Mouse (Mus musculus): Measurements from ENCODE around the gene Mrpl55. TPM values are rescaled to one million over a fixed set of nuclear protein-coding genes. Genes with fewer than 3 reads are reported as not detected.
"Not testable (repeated sequence)": the region's sequence is repeated elsewhere in the genome, so short reads cannot be mapped to it uniquely, and the experiment has no call there.

Gene Mrpl55
- polyA plus RNA-seq, 1 experiment from 2014 or later, result 91.1 TPM

- WGBS, result 40% methylated on average over 16 of the region's 16 CpGs
- no peaks in the 10 kb centered on the region for H3K27me3 ChIP-seq (replicated peaks)
- no peak; the same call in 1 of the 2 replicates for ATAC-seq (ENCODE audit: low FRiP score, low read depth)
- peak overlapping the region; percentile 83 for H3K4me3 ChIP-seq
- peak overlapping the region; percentile 93 for H3K4me2 ChIP-seq (replicated peaks)
- H3K9ac ChIP-seq, result peak overlapping the region; percentile 81
- H3K27ac ChIP-seq, result no peak overlapping the region
- peaks cover 30% of the 10 kb centered on the region for H3K36me3 ChIP-seq
- no peaks in the 10 kb centered on the region for H3K9me3 ChIP-seq
- H3K4me1 ChIP-seq, result peaks cover 16% of the 10 kb centered on the region
Observed at GRCm38 (mm10) chr11:59201216-59202002, 877 bp upstream of the Mrpl55 start.

GRCm38 (mm10) chr11:59208153-59208831, 6.0 kb downstream of the Mrpl55 start, which contains the start of gene 2310033P09Rik:
2310033P09Rik (plus strand) TSS chr11:59208321.
- Histone ChIP-seq H3K9me3 (no peaks in the 10 kb centered on the region), H3K27ac (peak within 1 kb of the TSS; percentile 75; the same call in 1 of the 2 replicates), H3K4me2 (replicated peaks) (peak within 1 kb of the TSS; percentile 91), H3K9ac (peak within 1 kb of the TSS; percentile 83), H3K4me1 (peaks cover 13% of the 10 kb centered on the region), H3K36me3 (peaks cover 62% of the 10 kb centered on the region), H3K4me3 (peak within 1 kb of the TSS; percentile 89), H3K27me3 (replicated peaks) (no peaks in the 10 kb centered on the region)
- ATAC-seq (ENCODE audit: low FRiP score, low read depth), result peak; percentile 81
- WGBS, result under 1% methylated on average over 67 of the region's 67 CpGs

- Histone ChIP-seq H3K4me3 (peak overlapping the region; percentile 89), H3K9ac (peak overlapping the region; percentile 83), H3K36me3 (peaks cover 65% of the 10 kb centered on the region), H3K4me2 (replicated peaks) (peak overlapping the region; percentile 91), H3K9me3 (no peaks in the 10 kb centered on the region), H3K4me1 (peaks cover 13% of the 10 kb centered on the region), H3K27me3 (replicated peaks) (no peaks in the 10 kb centered on the region), H3K27ac (0 out of 2 replicates have a peak overlapping the region, but pooled peaks have one; percentile 75)
- ATAC-seq (ENCODE audit: low FRiP score, low read depth), result peak; percentile 67
- WGBS, result 10% methylated on average over 18 of the region's 18 CpGs
Observed at GRCm38 (mm10) chr11:59209003-59209441, 6.7 kb downstream of the Mrpl55 start.

GRCm38 (mm10) chr11:59209580-59209979, 7.3 kb downstream of the Mrpl55 start:
- Histone ChIP-seq H3K9ac (no peak overlapping the region), H3K27me3 (replicated peaks) (no peaks in the 10 kb centered on the region), H3K4me2 (replicated peaks) (peak overlapping the region; percentile 91), H3K9me3 (no peaks in the 10 kb centered on the region), H3K27ac (no peak overlapping the region), H3K4me1 (peaks cover 13% of the 10 kb centered on the region), H3K4me3 (peak overlapping the region; percentile 89; the same call in 1 of the 2 replicates), H3K36me3 (peaks cover 60% of the 10 kb centered on the region)
- no peak for ATAC-seq (ENCODE audit: low FRiP score, low read depth)
- 81% methylated on average over 5 of the region's 5 CpGs for WGBS

- H3K27ac ChIP-seq, result no peak overlapping the region
- no peaks in the 10 kb centered on the region for H3K9me3 ChIP-seq
- H3K4me1 ChIP-seq, result peaks cover 13% of the 10 kb centered on the region
- ATAC-seq (ENCODE audit: low FRiP score, low read depth), result no peak
- H3K27me3 ChIP-seq (replicated peaks), result no peaks in the 10 kb centered on the region
- no peak overlapping the region for H3K9ac ChIP-seq
- no peak overlapping the region for H3K4me3 ChIP-seq
- peaks cover 57% of the 10 kb centered on the region for H3K36me3 ChIP-seq
- no peak overlapping the region for H3K4me2 ChIP-seq (replicated peaks)
- 81% methylated on average over 4 of the region's 4 CpGs for WGBS
Observed at GRCm38 (mm10) chr11:59210020-59210419, 7.7 kb downstream of the Mrpl55 start.

- H3K27me3 ChIP-seq (replicated peaks); H3K4me2 ChIP-seq (replicated peaks); H3K4me3 ChIP-seq; H3K9me3 ChIP-seq; ATAC-seq (ENCODE audit: low FRiP score, low read depth); H3K9ac ChIP-seq; H3K27ac ChIP-seq: not testable (repeated sequence)
- Histone ChIP-seq H3K36me3 (peaks cover 43% of the 10 kb centered on the region), H3K4me1 (peaks cover 13% of the 10 kb centered on the region)
- WGBS, result 90% methylated on average over 9 of the region's 9 CpGs
Observed at GRCm38 (mm10) chr11:59211561-59211960, 9.3 kb downstream of the Mrpl55 start.

- H3K27me3 ChIP-seq (replicated peaks); H3K27ac ChIP-seq; ATAC-seq (ENCODE audit: low FRiP score, low read depth); H3K4me2 ChIP-seq (replicated peaks); H3K9ac ChIP-seq; H3K4me3 ChIP-seq; H3K9me3 ChIP-seq: not testable (repeated sequence)
- Histone ChIP-seq H3K4me1 (peaks cover 13% of the 10 kb centered on the region), H3K36me3 (peaks cover 41% of the 10 kb centered on the region)
- 88% methylated on average over 12 of the region's 12 CpGs for WGBS
Observed at GRCm38 (mm10) chr11:59212320-59212719, 10.0 kb downstream of the Mrpl55 start.

GRCm38 (mm10) chr11:59212892-59213494, 10.7 kb downstream of the Mrpl55 start:
- 93% methylated on average over 12 of the region's 12 CpGs for WGBS

GRCm38 (mm10) chr11:59216955-59217354, 14.7 kb downstream of the Mrpl55 start:
- no peak overlapping the region for H3K4me2 ChIP-seq (replicated peaks)
- H3K4me1 ChIP-seq, result no peaks in the 10 kb centered on the region
- H3K9ac ChIP-seq, result no peak overlapping the region
- H3K4me3 ChIP-seq, result no peak overlapping the region
- H3K27me3 ChIP-seq (replicated peaks), result no peaks in the 10 kb centered on the region
- H3K9me3 ChIP-seq, result no peaks in the 10 kb centered on the region
- 97% methylated on average over 3 of the region's 3 CpGs for WGBS
- H3K36me3 ChIP-seq, result peaks cover 34% of the 10 kb centered on the region
- ATAC-seq (ENCODE audit: low FRiP score, low read depth), result no peak
- no peak overlapping the region for H3K27ac ChIP-seq

More at GRCm38 (mm10) chr11:59212892-59213494, 10.7 kb downstream of the Mrpl55 start:
- peaks cover 44% of the 10 kb centered on the region for H3K36me3 ChIP-seq
- H3K4me1 ChIP-seq, result peaks cover 13% of the 10 kb centered on the region
- no peak overlapping the region for H3K9ac ChIP-seq
- H3K9me3 ChIP-seq, result no peaks in the 10 kb centered on the region
- no peak overlapping the region for H3K27ac ChIP-seq
- no peak for ATAC-seq (ENCODE audit: low FRiP score, low read depth)
- no peak overlapping the region for H3K4me3 ChIP-seq
- H3K27me3 ChIP-seq (replicated peaks), result no peaks in the 10 kb centered on the region
- H3K4me2 ChIP-seq (replicated peaks), result no peak overlapping the region

GRCm38 (mm10) chr11:59218389-59218998, 16.2 kb downstream of the Mrpl55 start:
- Histone ChIP-seq H3K9me3 (no peaks in the 10 kb centered on the region), H3K36me3 (peaks cover 22% of the 10 kb centered on the region; the same call in 1 of the 2 replicates), H3K4me3 (no peak overlapping the region), H3K27me3 (replicated peaks) (no peaks in the 10 kb centered on the region), H3K4me1 (no peaks in the 10 kb centered on the region), H3K9ac (no peak overlapping the region), H3K27ac (no peak overlapping the region), H3K4me2 (replicated peaks) (no peak overlapping the region)
- 92% methylated on average over 4 of the region's 4 CpGs for WGBS
- no peak for ATAC-seq (ENCODE audit: low FRiP score, low read depth)

- Histone ChIP-seq H3K4me2 (replicated peaks) (no peak overlapping the region), H3K27me3 (replicated peaks) (no peaks in the 10 kb centered on the region), H3K27ac (no peak overlapping the region), H3K4me1 (no peaks in the 10 kb centered on the region), H3K9ac (no peak overlapping the region), H3K4me3 (no peak overlapping the region), H3K36me3 (peaks cover 24% of the 10 kb centered on the region; the same call in 1 of the 2 replicates), H3K9me3 (no peaks in the 10 kb centered on the region)
- no peak for ATAC-seq (ENCODE audit: low FRiP score, low read depth)
Observed at GRCm38 (mm10) chr11:59219064-59219463, 16.8 kb downstream of the Mrpl55 start.

- no peak overlapping the region for H3K4me2 ChIP-seq (replicated peaks)
- no peaks in the 10 kb centered on the region for H3K27me3 ChIP-seq (replicated peaks)
- H3K36me3 ChIP-seq, result peaks cover 24% of the 10 kb centered on the region; the same call in 1 of the 2 replicates
- H3K27ac ChIP-seq, result no peak overlapping the region
- peaks cover 18% of the 10 kb centered on the region for H3K4me1 ChIP-seq
- H3K9ac ChIP-seq, result no peak overlapping the region
- H3K9me3 ChIP-seq, result no peaks in the 10 kb centered on the region
- H3K4me3 ChIP-seq, result no peak overlapping the region
- ATAC-seq (ENCODE audit: low FRiP score, low read depth), result no peak
Observed at GRCm38 (mm10) chr11:59221604-59222003, 19.3 kb downstream of the Mrpl55 start.
